Mouse (Mus musculus) CD8-positive naive resting alpha-beta T cell, adult 2 months (primary cell): Measurements from ENCODE around the gene Flad1.
A peak's percentile ranks its signal among the peaks of the same experiment; 100 is the strongest.

Source experiments
- DNase-seq, 2 experiments: peaks; one replicate each; pipeline ENCODE4 v3.0.0; 2022; ENCODE audit warnings: low read depth in 2 of 2, low spot score in 2 of 2

The Flad1 gene

GRCm38 (mm10) chr3:89354816-89355511, 56.7 kb downstream of the Flad1 start:
- peak; percentile 76 to 81 for DNase-seq

GRCm38 (mm10) chr3:89351271-89351670, 60.4 kb downstream of the Flad1 start:
- DNase-seq, result no peak
